Mouse (Mus musculus) erythroid progenitor cell, adult 5-6 weeks (primary cell): Measurements from ENCODE around the gene Olfr50. TPM values are rescaled to one million over a fixed set of nuclear protein-coding genes. Genes with fewer than 3 reads are reported as not detected.

Experiments used
- ATAC-seq: replicated peaks from 2 replicates; pipeline ENCODE4 v1.8.0; 2016; ENCODE audit warnings: moderate number of reproducible peaks, mild to moderate bottlenecking, moderate TSS enrichment, inconsistent platforms; ENCODE audit not compliant: poor library complexity, low FRiP score, severe bottlenecking
- total RNA-seq, 2 experiments: library from RNA; stranded (forward) in 1 of 2; stranded (reverse) in 1 of 2; fragments of 150-400 nt in 1 of 2; fragments of 186-747, 209-891 nt in 1 of 2; gene quantifications; 2 replicates each; pipeline versions ENCODE4 v1.2.3 to v1.2.4; 2015 to 2017; ENCODE audit warnings: low replicate concordance in 2 of 2

Gene Olfr50
- not detected in 2 replicates for total RNA-seq (2015; ENCODE audit: low replicate concordance)
- total RNA-seq (2017; ENCODE audit: low replicate concordance): not detected in 2 replicates

- ATAC-seq: no peak
Observed at GRCm38 (mm10) chr2:36790238-36790637, at the start of gene Olfr50. Gene Olfr50, plus strand, starts transcription at chr2:36790538.

DNA sequence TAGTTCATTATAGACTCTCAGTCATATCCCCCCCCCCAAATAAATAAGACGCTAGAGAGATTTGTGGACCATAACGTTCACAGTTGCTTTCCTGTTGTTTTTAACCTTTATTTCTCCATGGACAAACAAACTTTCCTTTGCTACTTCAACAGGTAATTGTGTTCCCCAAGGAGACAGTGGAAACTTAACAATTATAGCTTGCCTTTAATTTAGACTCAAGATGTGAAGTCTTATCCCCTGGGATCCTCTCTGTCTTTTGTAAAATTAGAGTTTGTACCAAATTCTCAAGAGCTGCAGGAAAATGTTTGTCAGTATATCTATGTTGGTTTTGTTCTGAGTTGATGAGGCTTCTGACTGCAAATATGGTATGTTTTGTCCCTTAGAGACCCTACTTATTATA is 6.4 kb upstream of the Olfr50 start, which contains the start of gene Olfr348:
Olfr348 (plus strand) TSS at position 301 of the 400 bp plus-strand sequence.
- no peak for ATAC-seq

GRCm38 (mm10) chr2:36816932-36817331 is 26.6 kb downstream of the Olfr50 start, which contains the start of gene Olfr3:
Gene Olfr3, minus strand, starts transcription at chr2:36817032.
- ATAC-seq: no peak

- no peak for ATAC-seq
Observed at GRCm38 (mm10) chr2:36846010-36846409, 55.7 kb downstream of the Olfr50 start, which contains the start of gene Olfr350. Gene Olfr350, plus strand, starts transcription at chr2:36846310.

Other genes starting within 250 kb of the Olfr50 start
- not detected in 2 replicates for gene Olfr344, start 223.9 kb upstream of the Olfr50 start, total RNA-seq (2015; ENCODE audit: low replicate concordance)
- gene Olfr344, start 223.9 kb upstream of the Olfr50 start, total RNA-seq (2017; ENCODE audit: low replicate concordance): not detected in 2 replicates
- not detected in 2 replicates for gene Olfr345, start 150.5 kb upstream of the Olfr50 start, total RNA-seq (2015; ENCODE audit: low replicate concordance)
- gene Olfr345, start 150.5 kb upstream of the Olfr50 start, total RNA-seq (2017; ENCODE audit: low replicate concordance): not detected in 2 replicates
- not detected in 2 replicates for gene Olfr346, start 104.8 kb upstream of the Olfr50 start, total RNA-seq (2015; ENCODE audit: low replicate concordance)
- not detected in 2 replicates for gene Olfr346, start 104.8 kb upstream of the Olfr50 start, total RNA-seq (2017; ENCODE audit: low replicate concordance)
- gene Olfr347, start 58.6 kb upstream of the Olfr50 start, total RNA-seq (2015; ENCODE audit: low replicate concordance): not detected in 2 replicates
- gene Olfr347, start 58.6 kb upstream of the Olfr50 start, total RNA-seq (2017; ENCODE audit: low replicate concordance): not detected in 2 replicates
- gene Olfr348, start 6.3 kb upstream of the Olfr50 start, total RNA-seq (2015; ENCODE audit: low replicate concordance): not detected in 2 replicates
- gene Olfr348, start 6.3 kb upstream of the Olfr50 start, total RNA-seq (2017; ENCODE audit: low replicate concordance): not detected in 2 replicates
- gene Olfr3, start 26.5 kb downstream of the Olfr50 start, total RNA-seq (2015; ENCODE audit: low replicate concordance): not detected in 2 replicates
- not detected in 2 replicates for gene Olfr3, start 26.5 kb downstream of the Olfr50 start, total RNA-seq (2017; ENCODE audit: low replicate concordance)
- gene Olfr350, start 55.8 kb downstream of the Olfr50 start, total RNA-seq (2015; ENCODE audit: low replicate concordance): not detected in 2 replicates
- not detected in 2 replicates for gene Olfr350, start 55.8 kb downstream of the Olfr50 start, total RNA-seq (2017; ENCODE audit: low replicate concordance)
- gene Olfr351, start 72.1 kb downstream of the Olfr50 start, total RNA-seq (2015; ENCODE audit: low replicate concordance): not detected in 2 replicates
- gene Olfr351, start 72.1 kb downstream of the Olfr50 start, total RNA-seq (2017; ENCODE audit: low replicate concordance): not detected in 2 replicates
- gene Olfr352, start 77.9 kb downstream of the Olfr50 start, total RNA-seq (2015; ENCODE audit: low replicate concordance): not detected in 2 replicates
- gene Olfr352, start 77.9 kb downstream of the Olfr50 start, total RNA-seq (2017; ENCODE audit: low replicate concordance): not detected in 2 replicates
- gene Olfr353, start 102.4 kb downstream of the Olfr50 start, total RNA-seq (2015; ENCODE audit: low replicate concordance): not detected in 2 replicates
- not detected in 2 replicates for gene Olfr353, start 102.4 kb downstream of the Olfr50 start, total RNA-seq (2017; ENCODE audit: low replicate concordance)
- gene Olfr354, start 115.1 kb downstream of the Olfr50 start, total RNA-seq (2015; ENCODE audit: low replicate concordance): not detected in 2 replicates
- not detected in 2 replicates for gene Olfr354, start 115.1 kb downstream of the Olfr50 start, total RNA-seq (2017; ENCODE audit: low replicate concordance)
- not detected in 2 replicates for gene Olfr355, start 138.4 kb downstream of the Olfr50 start, total RNA-seq (2015; ENCODE audit: low replicate concordance)
- gene Olfr355, start 138.4 kb downstream of the Olfr50 start, total RNA-seq (2017; ENCODE audit: low replicate concordance): not detected in 2 replicates
- gene Olfr356, start 146.6 kb downstream of the Olfr50 start, total RNA-seq (2015; ENCODE audit: low replicate concordance): not detected in 2 replicates
- not detected in 2 replicates for gene Olfr356, start 146.6 kb downstream of the Olfr50 start, total RNA-seq (2017; ENCODE audit: low replicate concordance)
- gene Olfr357, start 203.3 kb downstream of the Olfr50 start, total RNA-seq (2015; ENCODE audit: low replicate concordance): not detected in 2 replicates
- gene Olfr357, start 203.3 kb downstream of the Olfr50 start, total RNA-seq (2017; ENCODE audit: low replicate concordance): not detected in 2 replicates
- gene Olfr358, start 218.8 kb downstream of the Olfr50 start, total RNA-seq (2015; ENCODE audit: low replicate concordance): not detected in 2 replicates
- gene Olfr358, start 218.8 kb downstream of the Olfr50 start, total RNA-seq (2017; ENCODE audit: low replicate concordance): not detected in 2 replicates